Mouse (Mus musculus) CD4-positive, CD25-positive, alpha-beta regulatory T cell, adult 9 weeks (primary cell): ENCODE measurements around the gene Zfp354c. TPM values are rescaled to one million over a fixed set of nuclear protein-coding genes. Genes with fewer than 3 reads are reported as not detected.

Experiments
- polyA plus RNA-seq: library from polyadenylated mRNA; unstranded; fragments of 100-300 nt; shearing (Covaris generic); gene quantifications from one replicate; pipeline ENCODE4 v1.2.1, GENCODE M21; 2017

Zfp354c gene
- 5.2 TPM for polyA plus RNA-seq

DNA sequence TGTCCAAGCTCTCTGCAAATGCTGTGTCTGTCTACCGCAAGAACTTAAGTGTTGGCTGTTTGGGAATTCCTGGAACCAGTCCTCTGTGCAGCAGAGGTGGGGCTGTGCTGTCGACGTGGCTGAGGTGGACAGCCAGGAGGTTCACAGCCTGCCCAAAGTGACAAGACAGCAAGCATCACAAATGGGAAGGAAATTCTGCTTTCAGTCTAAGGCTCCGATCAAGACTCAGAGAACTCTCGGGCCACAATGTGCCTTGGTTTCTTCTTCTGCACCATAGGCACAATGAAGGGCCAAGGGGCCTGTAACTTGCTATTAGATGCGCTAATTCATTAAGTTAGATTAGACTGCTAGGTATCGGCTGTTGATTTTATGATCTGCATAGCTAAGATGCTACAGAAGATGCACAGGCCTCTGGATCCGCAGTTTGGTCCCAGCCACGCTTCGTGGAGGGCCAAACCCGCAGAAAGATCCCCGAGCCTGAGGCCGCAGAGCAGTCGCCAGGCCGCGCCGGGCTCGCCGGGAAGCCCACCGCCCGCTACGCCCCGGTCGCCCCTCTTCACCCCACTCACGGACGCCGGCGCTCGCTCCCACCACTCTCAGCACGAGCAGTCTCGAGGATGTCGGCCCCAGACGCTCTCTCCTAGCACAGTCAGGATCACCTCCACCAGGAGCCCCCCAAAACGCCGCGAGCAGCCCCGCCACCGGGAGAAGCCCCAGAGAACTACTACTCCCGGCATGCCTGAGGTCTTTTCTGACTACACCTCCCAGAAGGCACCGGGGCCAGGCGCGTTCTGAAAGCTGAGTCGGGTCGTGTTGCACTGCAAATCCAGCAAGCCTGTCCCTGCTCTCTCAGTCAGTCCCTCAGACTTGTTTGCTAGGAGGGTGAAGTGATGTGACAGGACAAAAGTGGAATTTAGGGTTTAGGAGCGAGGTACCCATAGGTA lies at the start of gene Zfp354c:
Gene Zfp354c (minus strand): TSS at position 715 of the 944 bp plus-strand sequence.

GRCm38 (mm10) chr11:50850177-50850735 lies 22.7 kb upstream of the Zfp354c start, which contains the start of gene Grm6:
Gene Grm6, plus strand, starts transcription at chr11:50850685.

GRCm38 (mm10) chr11:50841023-50841735 lies 13.7 kb upstream of the Zfp354c start, which contains the start of gene Zfp879:
Gene Zfp879, minus strand, starts transcription at chr11:50841552.

Other genes starting within 250 kb of the Zfp354c start
- gene Adamts2, start 225.6 kb downstream of the Zfp354c start, polyA plus RNA-seq: not detected
- gene Zfp879, start 13.8 kb upstream of the Zfp354c start, polyA plus RNA-seq: not detected
- 0.14 TPM for gene Grm6, start 23.0 kb upstream of the Zfp354c start, polyA plus RNA-seq
- not detected for gene Zfp454, start 59.9 kb upstream of the Zfp354c start, polyA plus RNA-seq
- 2.6 TPM for gene Zfp2, start 88.4 kb upstream of the Zfp354c start, polyA plus RNA-seq
- gene Zfp354b, start 103.9 kb upstream of the Zfp354c start, polyA plus RNA-seq: not detected
- not detected for gene 4933414I15Rik, start 116.0 kb upstream of the Zfp354c start, polyA plus RNA-seq
- gene Prop1, start 126.0 kb upstream of the Zfp354c start, polyA plus RNA-seq: not detected
- gene Olfr1378, start 138.8 kb upstream of the Zfp354c start, polyA plus RNA-seq: not detected
- not detected for gene Olfr1377, start 154.2 kb upstream of the Zfp354c start, polyA plus RNA-seq
- not detected for gene Olfr51, start 175.9 kb upstream of the Zfp354c start, polyA plus RNA-seq
- not detected for gene Olfr54, start 186.5 kb upstream of the Zfp354c start, polyA plus RNA-seq
- not detected for gene Olfr1375, start 220.4 kb upstream of the Zfp354c start, polyA plus RNA-seq
- not detected for gene Zfp354a, start 231.5 kb upstream of the Zfp354c start, polyA plus RNA-seq